Mouse (Mus musculus): ENCODE results near the gene Mrpl11. TPM values are rescaled to one million over a fixed set of nuclear protein-coding genes. Genes with fewer than 3 reads are reported as not detected.
A peak's percentile ranks its signal among the peaks of the same experiment; 100 is the strongest.
"Not testable (repeated sequence)": the region's sequence is repeated elsewhere in the genome, so short reads cannot be mapped to it uniquely, and the experiment has no call there.

The Mrpl11 gene
- polyA plus RNA-seq, 1 experiment from 2014 or later, result 122 TPM

DNA sequence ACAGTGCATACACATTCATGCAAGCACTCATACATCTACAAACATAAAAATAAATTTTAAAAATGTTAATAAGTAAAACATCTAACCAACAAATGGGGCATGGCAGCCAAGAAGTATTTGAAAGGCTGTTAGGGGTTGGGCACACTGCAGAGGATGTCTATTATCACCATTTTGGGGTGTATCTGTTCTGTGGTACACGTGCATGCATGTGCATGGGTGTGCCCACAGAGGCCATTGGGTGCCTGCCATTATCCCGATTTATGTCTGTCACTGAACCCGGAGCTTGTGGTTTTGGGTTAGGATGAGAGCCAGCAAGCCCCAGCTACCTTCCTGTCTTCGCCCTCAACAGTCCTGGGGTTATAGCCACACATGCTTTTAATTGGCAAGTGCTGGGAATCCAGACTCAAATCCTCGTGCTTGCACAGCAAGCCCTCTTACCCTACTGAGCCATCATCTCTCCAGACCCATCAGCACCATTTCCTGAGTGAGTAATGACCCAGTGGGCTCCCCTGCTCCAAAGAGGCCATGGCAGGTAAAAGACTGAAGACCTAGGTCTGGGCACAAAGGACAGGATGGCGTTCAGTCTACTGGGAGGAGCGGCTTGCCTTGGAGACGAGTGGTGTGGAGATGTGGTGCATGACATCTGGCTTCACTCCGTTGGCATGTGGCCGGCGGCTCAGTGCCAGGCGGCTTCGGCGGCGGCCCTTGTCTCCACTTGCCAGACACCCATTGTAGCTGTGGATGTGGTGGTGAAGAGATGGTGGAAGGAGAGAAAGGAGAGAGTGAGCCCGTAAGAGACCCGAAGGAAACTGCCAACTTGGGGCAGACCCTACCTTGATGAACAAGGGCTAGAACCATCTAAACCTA, 24.3 kb upstream of the Mrpl11 start:
- no peak overlapping the region for H3K27ac ChIP-seq (replicated peaks; ENCODE audit: low read depth, low read length)
- no peak overlapping the region for H3K9ac ChIP-seq (replicated peaks; ENCODE audit: low read length)
- H3K27me3 ChIP-seq (ENCODE audit: control insufficient read depth, insufficient read depth, low read length), result 0 out of 2 replicates have a peak, but pooled peaks cover 6% of the 10 kb centered on the region
- ATAC-seq (ENCODE audit: low FRiP score, low TSS enrichment), result no peak
- H3K9me3 ChIP-seq (ENCODE audit: control insufficient read depth, low read length), result no peaks in the 10 kb centered on the region
- H3K4me1 ChIP-seq (ENCODE audit: control insufficient read depth, insufficient read depth, low read length), result peaks cover 8% of the 10 kb centered on the region
- no peak for DNase-seq
- H3K4me3 ChIP-seq (replicated peaks; ENCODE audit: low read depth, low read length), result no peak overlapping the region
- H3K36me3 ChIP-seq (ENCODE audit: control insufficient read depth, insufficient read depth, low read length), result peaks cover 25% of the 10 kb centered on the region
- 89% methylated on average over 17 of the region's 17 CpGs for WGBS
- H3K4me2 ChIP-seq (ENCODE audit: low read length), result no peak overlapping the region

- peak within 1 kb of the TSS; percentile 68 for H3K4me3 ChIP-seq (replicated peaks; ENCODE audit: low read depth, low read length)
- DNase-seq, result peak; percentile 92
- peak within 1 kb of the TSS; percentile 76 for H3K9ac ChIP-seq (replicated peaks; ENCODE audit: low read length)
- H3K27me3 ChIP-seq (ENCODE audit: control insufficient read depth, insufficient read depth, low read length), result 0 out of 2 replicates have a peak, but pooled peaks cover 6% of the 10 kb centered on the region
- no peaks in the 10 kb centered on the region for H3K9me3 ChIP-seq (ENCODE audit: control insufficient read depth, low read length)
- H3K36me3 ChIP-seq (ENCODE audit: control insufficient read depth, insufficient read depth, low read length), result 0 out of 2 replicates have a peak, but pooled peaks cover 1% of the 10 kb centered on the region
- H3K4me1 ChIP-seq (ENCODE audit: control insufficient read depth, insufficient read depth, low read length), result peaks cover 10% of the 10 kb centered on the region
- WGBS, result under 1% methylated on average over 54 of the region's 55 CpGs
- peak; percentile 94 for ATAC-seq (ENCODE audit: low FRiP score, low TSS enrichment)
- H3K4me2 ChIP-seq (ENCODE audit: low read length), result peak within 1 kb of the TSS; percentile 81
- peak within 1 kb of the TSS; percentile 77 for H3K27ac ChIP-seq (replicated peaks; ENCODE audit: low read depth, low read length)
These were observed 19.2 kb upstream of the Mrpl11 start, which contains the start of gene Peli3 for GRCm38 (mm10) chr19:4942551-4943252. TSS of gene Peli3 (minus strand) at chr19:4943127.

DNA sequence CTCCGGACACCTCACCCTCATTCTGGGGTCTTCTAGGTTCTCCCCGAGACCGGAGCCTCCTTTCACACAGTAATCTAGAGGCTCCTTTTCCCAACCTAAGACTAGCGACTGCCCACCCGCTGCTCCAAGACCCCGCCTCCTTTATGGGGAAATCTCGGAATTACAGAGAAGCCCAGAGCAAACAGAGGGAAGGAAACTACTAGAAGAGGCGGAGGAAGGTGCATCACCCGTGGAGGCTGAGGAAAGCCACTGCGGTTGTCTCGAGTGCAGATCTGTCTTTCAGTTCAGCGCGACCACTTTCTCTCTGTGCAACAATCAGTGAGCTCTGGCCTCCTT, 18.7 kb upstream of the Mrpl11 start:
- ATAC-seq (ENCODE audit: low FRiP score, low TSS enrichment) (no peak; the same call in 1 of the 2 replicates), DNase-seq (no peak)
- H3K9ac ChIP-seq (replicated peaks; ENCODE audit: low read length), result peak overlapping the region; percentile 76; the same call in 1 of the 2 replicates
- H3K27ac ChIP-seq (replicated peaks; ENCODE audit: low read depth, low read length), result peak overlapping the region; percentile 77
- peak overlapping the region; percentile 81 for H3K4me2 ChIP-seq (ENCODE audit: low read length)
- H3K4me1 ChIP-seq (ENCODE audit: control insufficient read depth, insufficient read depth, low read length), result peaks cover 10% of the 10 kb centered on the region
- no peaks in the 10 kb centered on the region for H3K9me3 ChIP-seq (ENCODE audit: control insufficient read depth, low read length)
- H3K4me3 ChIP-seq (replicated peaks; ENCODE audit: low read depth, low read length), result peak overlapping the region; percentile 68
- 6% methylated on average over 13 of the region's 13 CpGs for WGBS
- H3K27me3 ChIP-seq (ENCODE audit: control insufficient read depth, insufficient read depth, low read length), result 0 out of 2 replicates have a peak, but pooled peaks cover 6% of the 10 kb centered on the region
- no peaks in the 10 kb centered on the region for H3K36me3 ChIP-seq (ENCODE audit: control insufficient read depth, insufficient read depth, low read length)

DNA sequence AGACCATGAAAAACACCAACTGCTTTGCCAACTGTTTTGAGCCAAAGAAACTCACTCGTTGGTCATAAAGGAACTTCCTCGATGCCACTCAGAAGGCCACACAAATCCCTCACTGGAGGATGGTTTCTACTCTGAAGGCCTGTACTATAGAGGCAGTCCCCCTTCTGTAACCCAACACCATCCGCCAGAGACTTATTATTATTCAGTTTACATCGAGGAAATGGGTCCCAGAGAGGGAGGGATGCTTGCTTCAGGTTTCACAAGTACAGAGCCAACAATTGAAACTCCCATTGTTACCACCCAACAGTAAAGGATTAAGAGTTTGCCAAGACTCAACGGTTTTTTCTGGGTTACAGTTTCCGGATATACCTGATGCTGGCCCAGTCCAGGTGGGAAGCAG, 16.4 kb upstream of the Mrpl11 start:
- H3K4me1 ChIP-seq (ENCODE audit: control insufficient read depth, insufficient read depth, low read length), result peaks cover 10% of the 10 kb centered on the region
- H3K9me3 ChIP-seq (ENCODE audit: control insufficient read depth, low read length), result no peaks in the 10 kb centered on the region
- H3K9ac ChIP-seq (replicated peaks; ENCODE audit: low read length), result no peak overlapping the region
- H3K4me2 ChIP-seq (ENCODE audit: low read length), result no peak overlapping the region
- no peak for DNase-seq
- no peak overlapping the region for H3K27ac ChIP-seq (replicated peaks; ENCODE audit: low read depth, low read length)
- H3K27me3 ChIP-seq (ENCODE audit: control insufficient read depth, insufficient read depth, low read length), result 0 out of 2 replicates have a peak, but pooled peaks cover 6% of the 10 kb centered on the region
- WGBS, result 42% methylated on average over 6 of the region's 6 CpGs
- H3K36me3 ChIP-seq (ENCODE audit: control insufficient read depth, insufficient read depth, low read length), result no peaks in the 10 kb centered on the region
- no peak overlapping the region for H3K4me3 ChIP-seq (replicated peaks; ENCODE audit: low read depth, low read length)
- no peak for ATAC-seq (ENCODE audit: low FRiP score, low TSS enrichment)

DNA sequence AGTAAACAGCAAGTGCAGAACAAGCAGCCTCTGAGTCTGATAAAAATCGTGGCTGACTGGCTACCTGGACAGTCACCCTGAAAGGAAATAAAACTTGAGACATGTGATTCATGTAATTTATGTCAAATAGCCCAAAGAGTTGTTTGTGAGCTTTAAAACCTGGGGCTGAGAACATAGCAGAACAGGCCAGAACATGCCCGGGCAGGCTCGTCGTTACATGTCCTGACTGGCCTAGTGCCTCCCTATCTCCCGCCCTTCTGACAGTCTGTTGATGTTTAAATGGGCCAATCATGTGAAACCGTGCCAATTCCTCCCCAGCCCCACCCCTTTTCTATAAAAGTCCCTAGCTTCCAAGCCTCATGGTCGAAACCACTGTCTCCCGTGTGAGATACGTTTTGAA, 13.3 kb upstream of the Mrpl11 start:
- not testable (repeated sequence) for H3K27ac ChIP-seq (replicated peaks; ENCODE audit: low read depth, low read length)
- WGBS, result 81% methylated on average over 9 of the region's 9 CpGs

GRCm38 (mm10) chr19:4968236-4968635, 6.3 kb downstream of the Mrpl11 start:
- WGBS, result 83% methylated on average over 2 of the region's 2 CpGs
- Histone ChIP-seq H3K4me2 (ENCODE audit: low read length) (no peak overlapping the region), H3K4me3 (replicated peaks; ENCODE audit: low read depth, low read length) (no peak overlapping the region), H3K9ac (replicated peaks; ENCODE audit: low read length) (no peak overlapping the region), H3K27ac (replicated peaks; ENCODE audit: low read depth, low read length) (no peak overlapping the region), H3K36me3 (ENCODE audit: control insufficient read depth, insufficient read depth, low read length) (peaks cover 28% of the 10 kb centered on the region), H3K4me1 (ENCODE audit: control insufficient read depth, insufficient read depth, low read length) (no peaks in the 10 kb centered on the region), H3K9me3 (ENCODE audit: control insufficient read depth, low read length) (no peaks in the 10 kb centered on the region), H3K27me3 (ENCODE audit: control insufficient read depth, insufficient read depth, low read length) (no peaks in the 10 kb centered on the region)
- DNase-seq, result peak; percentile 29
- ATAC-seq (ENCODE audit: low FRiP score, low TSS enrichment), result no peak

More for the DNA sequence above, 13.3 kb upstream of the Mrpl11 start:
- not testable (repeated sequence) for DNase-seq; H3K4me3 ChIP-seq (replicated peaks; ENCODE audit: low read depth, low read length); H3K9ac ChIP-seq (replicated peaks; ENCODE audit: low read length); H3K9me3 ChIP-seq (ENCODE audit: control insufficient read depth, low read length); H3K36me3 ChIP-seq (ENCODE audit: control insufficient read depth, insufficient read depth, low read length); H3K4me1 ChIP-seq (ENCODE audit: control insufficient read depth, insufficient read depth, low read length); ATAC-seq (ENCODE audit: low FRiP score, low TSS enrichment); H3K4me2 ChIP-seq (ENCODE audit: low read length); H3K27me3 ChIP-seq (ENCODE audit: control insufficient read depth, insufficient read depth, low read length)

DNA sequence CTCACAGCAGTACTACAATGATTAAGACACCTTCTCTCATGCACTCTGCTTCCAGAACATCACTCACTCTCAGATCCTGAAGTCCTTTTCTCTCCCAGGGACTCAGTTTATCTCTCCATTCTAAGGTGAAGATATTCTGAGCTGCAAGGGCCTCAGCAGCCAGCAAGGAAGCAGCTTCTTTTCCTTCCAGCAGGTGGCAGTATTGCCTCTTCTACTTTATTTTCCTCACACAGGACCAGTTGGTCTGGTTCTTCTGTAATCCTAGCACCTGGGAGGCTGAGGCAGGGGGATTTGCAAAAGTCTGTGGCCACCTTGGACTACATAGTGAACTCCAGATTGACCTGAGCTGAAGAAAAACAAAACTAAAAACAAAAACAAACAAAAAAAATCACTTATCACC, 19.8 kb downstream of the Mrpl11 start:
- no peak overlapping the region for H3K4me2 ChIP-seq (ENCODE audit: low read length)
- no peak for ATAC-seq (ENCODE audit: low FRiP score, low TSS enrichment)
- H3K9ac ChIP-seq (replicated peaks; ENCODE audit: low read length), result no peak overlapping the region
- H3K4me3 ChIP-seq (replicated peaks; ENCODE audit: low read depth, low read length), result no peak overlapping the region
- peaks cover 35% of the 10 kb centered on the region for H3K27me3 ChIP-seq (ENCODE audit: control insufficient read depth, insufficient read depth, low read length)
- no peaks in the 10 kb centered on the region for H3K4me1 ChIP-seq (ENCODE audit: control insufficient read depth, insufficient read depth, low read length)
- no peaks in the 10 kb centered on the region for H3K9me3 ChIP-seq (ENCODE audit: control insufficient read depth, low read length)
- H3K36me3 ChIP-seq (ENCODE audit: control insufficient read depth, insufficient read depth, low read length), result no peaks in the 10 kb centered on the region
- no peak overlapping the region for H3K27ac ChIP-seq (replicated peaks; ENCODE audit: low read depth, low read length)
- DNase-seq, result peak; percentile 90

- Histone ChIP-seq H3K9ac (replicated peaks; ENCODE audit: low read length) (peak overlapping the region; percentile 65), H3K4me2 (ENCODE audit: low read length) (peak overlapping the region; percentile 66), H3K4me3 (replicated peaks; ENCODE audit: low read depth, low read length) (peak overlapping the region; percentile 41), H3K36me3 (ENCODE audit: control insufficient read depth, insufficient read depth, low read length) (no peaks in the 10 kb centered on the region), H3K27me3 (ENCODE audit: control insufficient read depth, insufficient read depth, low read length) (peaks cover 65% of the 10 kb centered on the region), H3K4me1 (ENCODE audit: control insufficient read depth, insufficient read depth, low read length) (peaks cover 26% of the 10 kb centered on the region), H3K9me3 (ENCODE audit: control insufficient read depth, low read length) (no peaks in the 10 kb centered on the region), H3K27ac (replicated peaks; ENCODE audit: low read depth, low read length) (no peak overlapping the region; the same call in 1 of the 2 replicates)
- 4% methylated on average over 13 of the region's 13 CpGs for WGBS
- ATAC-seq (ENCODE audit: low FRiP score, low TSS enrichment), result no peak
- peak; percentile 83 for DNase-seq
These were observed 27.1 kb downstream of the Mrpl11 start for GRCm38 (mm10) chr19:4989013-4989412.
